Mouse (Mus musculus): ENCODE data around the gene Zfp931. TPM values are rescaled to one million over a fixed set of nuclear protein-coding genes. Genes with fewer than 3 reads are reported as not detected.
"Not testable (repeated sequence)": the region's sequence is repeated elsewhere in the genome, so short reads cannot be mapped to it uniquely, and the experiment has no call there.

Zfp931 gene
- polyA plus RNA-seq (2015; fragmentation: Nextera tagmentation; extraction: Ambion mirVana): 17.7 and 18.7 TPM in 2 replicates

GRCm38 (mm10) chr2:178078166-178078717 lies at the start of gene Zfp931:
Gene Zfp931, minus strand, starts transcription at chr2:178078476.
- 0% methylated on average over 5 of the region's 14 CpGs for WGBS
- ATAC-seq; H3K27me3 ChIP-seq (replicated peaks); H3K36me3 ChIP-seq; H3K27ac ChIP-seq; H3K4me1 ChIP-seq (replicated peaks); H3K9me3 ChIP-seq: not testable (repeated sequence)
- peak within 1 kb of the TSS; percentile 46 for H3K4me3 ChIP-seq (replicated peaks)
- peak within 1 kb of the TSS; percentile 54 for H3K4me2 ChIP-seq (replicated peaks)
- H3K9ac ChIP-seq: peak within 1 kb of the TSS; percentile 37; the same call in 1 of the 2 replicates

DNA sequence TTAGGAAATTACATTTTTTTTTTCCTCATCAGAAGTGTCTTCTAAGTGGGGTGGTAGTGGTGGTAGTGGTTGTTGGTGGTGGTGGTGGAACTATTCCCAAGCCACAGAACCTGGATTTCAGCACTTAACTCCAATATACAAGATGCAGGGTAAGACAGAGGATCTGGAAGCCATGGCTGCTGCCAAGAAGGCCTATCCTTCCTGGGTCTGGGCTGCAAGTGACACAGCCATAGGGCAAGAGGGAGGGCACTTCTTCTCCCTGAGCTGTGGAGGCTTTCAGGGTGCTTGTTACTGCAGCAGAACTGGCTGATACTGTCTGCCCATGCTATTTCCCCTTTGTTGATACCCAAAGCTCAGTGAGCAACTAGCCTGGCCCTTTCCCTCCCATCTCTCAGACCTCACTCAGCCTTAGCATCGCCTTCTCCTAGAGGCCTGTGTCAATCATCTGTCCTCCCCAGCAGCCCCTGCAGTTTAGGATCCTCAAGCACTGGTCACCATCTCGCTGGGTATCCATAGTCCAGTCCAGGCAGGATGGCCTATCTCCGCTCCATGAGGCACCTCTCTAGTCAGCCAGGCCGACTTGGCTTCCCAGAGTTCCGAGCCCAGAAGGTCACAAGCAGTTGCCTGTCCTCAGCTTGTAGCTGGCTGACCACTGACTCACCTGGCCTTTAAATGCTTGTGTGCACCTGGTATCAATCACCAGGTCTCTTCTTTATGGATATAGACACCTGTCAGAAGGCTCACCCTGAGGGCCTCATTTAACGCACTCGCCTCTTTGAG lies 48.0 kb upstream of the Zfp931 start:
- H3K27me3 ChIP-seq (replicated peaks): no peaks in the 10 kb centered on the region
- H3K4me2 ChIP-seq (replicated peaks): no peak overlapping the region
- no peaks in the 10 kb centered on the region for H3K4me1 ChIP-seq (replicated peaks)
- H3K27ac ChIP-seq: no peak overlapping the region
- 89% methylated on average over 7 of the region's 7 CpGs for WGBS
- no peaks in the 10 kb centered on the region for H3K9me3 ChIP-seq
- no peak overlapping the region for H3K4me3 ChIP-seq (replicated peaks)
- no peak for ATAC-seq
- no peak overlapping the region for H3K9ac ChIP-seq
- no peaks in the 10 kb centered on the region for H3K36me3 ChIP-seq

DNA sequence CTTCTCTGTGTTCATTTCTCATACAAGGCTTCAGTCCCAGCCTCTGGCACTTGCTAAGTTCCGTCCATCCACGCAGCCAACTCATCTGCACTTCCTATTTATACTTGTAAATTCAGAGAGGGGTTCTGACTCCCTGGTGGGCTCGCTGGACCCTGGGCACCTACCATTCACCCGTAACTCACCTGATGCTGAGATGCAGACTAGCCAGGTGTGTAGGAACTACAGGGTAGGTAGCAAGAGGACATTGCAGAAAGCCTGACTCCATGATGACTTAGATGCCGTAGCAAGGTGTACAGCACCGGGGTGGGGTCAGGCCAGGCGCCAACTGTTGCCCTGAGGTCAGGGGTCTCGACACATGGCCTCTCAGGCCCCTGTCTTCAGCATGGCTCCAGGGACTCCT lies 47.2 kb upstream of the Zfp931 start:
- Histone ChIP-seq H3K27me3 (replicated peaks) (no peaks in the 10 kb centered on the region), H3K36me3 (no peaks in the 10 kb centered on the region), H3K4me1 (replicated peaks) (no peaks in the 10 kb centered on the region), H3K27ac (no peak overlapping the region), H3K9ac (no peak overlapping the region), H3K4me3 (replicated peaks) (no peak overlapping the region), H3K9me3 (no peaks in the 10 kb centered on the region), H3K4me2 (replicated peaks) (no peak overlapping the region)
- no peak for ATAC-seq
- WGBS: 88% methylated on average over 8 of the region's 8 CpGs

GRCm38 (mm10) chr2:178123466-178123865 lies 45.2 kb upstream of the Zfp931 start:
- no peak for ATAC-seq

GRCm38 (mm10) chr2:178121946-178122665 lies 43.8 kb upstream of the Zfp931 start:
- no peak overlapping the region for H3K27ac ChIP-seq
- H3K27me3 ChIP-seq (replicated peaks): peaks cover 16% of the 10 kb centered on the region
- H3K4me3 ChIP-seq (replicated peaks): no peak overlapping the region
- H3K4me1 ChIP-seq (replicated peaks): peaks cover 7% of the 10 kb centered on the region
- no peaks in the 10 kb centered on the region for H3K36me3 ChIP-seq
- no peak overlapping the region for H3K4me2 ChIP-seq (replicated peaks)
- ATAC-seq: no peak
- WGBS: 52% methylated on average over 4 of the region's 4 CpGs
- no peak overlapping the region for H3K9ac ChIP-seq
- no peaks in the 10 kb centered on the region for H3K9me3 ChIP-seq

More at GRCm38 (mm10) chr2:178123466-178123865, 45.2 kb upstream of the Zfp931 start:
- H3K9ac ChIP-seq: no peak overlapping the region
- H3K27ac ChIP-seq: no peak overlapping the region
- H3K4me1 ChIP-seq (replicated peaks): peaks cover 7% of the 10 kb centered on the region
- no peaks in the 10 kb centered on the region for H3K9me3 ChIP-seq
- no peak overlapping the region for H3K4me3 ChIP-seq (replicated peaks)
- H3K27me3 ChIP-seq (replicated peaks): peaks cover 12% of the 10 kb centered on the region
- 77% methylated on average over 15 of the region's 15 CpGs for WGBS
- no peaks in the 10 kb centered on the region for H3K36me3 ChIP-seq
- no peak overlapping the region for H3K4me2 ChIP-seq (replicated peaks)

DNA sequence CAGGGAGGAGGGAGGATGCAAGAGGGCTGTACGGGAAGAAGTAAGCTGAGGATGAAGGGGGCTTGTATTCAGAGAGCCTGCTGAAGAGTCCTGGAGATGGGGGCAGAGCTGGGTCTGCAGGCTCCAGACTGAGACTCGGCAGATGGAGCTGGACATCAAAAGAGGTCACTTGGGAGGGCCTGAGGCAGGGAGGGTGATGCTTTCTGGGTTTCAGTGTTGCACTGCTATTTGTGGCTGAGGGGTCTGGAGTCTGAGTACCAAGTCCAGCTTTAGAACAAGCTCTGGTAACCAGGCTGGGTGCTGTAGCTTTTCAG lies 43.1 kb upstream of the Zfp931 start:
- ATAC-seq: no peak
- Histone ChIP-seq H3K9me3 (no peaks in the 10 kb centered on the region), H3K4me2 (replicated peaks) (no peak overlapping the region), H3K27ac (no peak overlapping the region), H3K36me3 (no peaks in the 10 kb centered on the region), H3K4me1 (replicated peaks) (peaks cover 7% of the 10 kb centered on the region), H3K9ac (no peak overlapping the region), H3K4me3 (replicated peaks) (no peak overlapping the region), H3K27me3 (replicated peaks) (peaks cover 16% of the 10 kb centered on the region)
- WGBS: 58% methylated on average over 2 of the region's 2 CpGs

DNA sequence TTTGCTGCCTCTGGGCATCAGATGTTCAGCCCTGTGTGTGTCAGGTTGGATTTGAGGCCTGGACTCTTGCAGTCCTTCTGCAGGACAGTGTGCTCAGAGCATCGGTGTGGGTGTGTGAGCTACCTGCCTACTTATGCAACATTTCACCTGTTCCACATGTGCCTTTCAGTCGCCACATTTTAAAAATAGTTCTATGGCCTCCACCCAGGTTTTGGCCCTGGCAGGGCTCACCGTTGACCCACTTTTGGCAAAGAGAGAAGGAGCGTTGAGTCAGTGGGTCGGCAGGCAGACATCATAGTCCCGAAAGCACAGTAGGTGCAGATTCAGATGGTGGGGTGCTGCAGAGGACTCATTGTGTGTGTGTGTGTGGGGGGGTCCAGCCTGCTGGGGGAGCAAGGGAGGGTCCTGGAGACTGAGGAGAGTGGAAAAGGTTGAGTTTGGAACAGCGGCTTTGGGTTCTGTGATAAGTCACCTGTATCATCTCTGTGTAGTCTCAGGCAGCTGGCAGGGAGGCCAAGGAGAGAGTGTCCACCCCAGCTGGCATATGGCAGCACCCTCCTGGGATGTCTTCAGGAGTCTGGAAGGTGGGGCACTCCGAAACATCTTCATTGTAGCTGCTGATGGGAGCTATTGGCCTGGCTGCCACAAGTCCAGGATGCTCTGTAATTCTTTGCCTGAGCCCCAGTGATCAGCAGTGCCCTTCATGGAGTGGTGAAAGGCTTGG lies 42.5 kb upstream of the Zfp931 start:
- peaks cover 16% of the 10 kb centered on the region for H3K27me3 ChIP-seq (replicated peaks)
- peaks cover 7% of the 10 kb centered on the region for H3K4me1 ChIP-seq (replicated peaks)
- H3K4me2 ChIP-seq (replicated peaks): no peak overlapping the region
- no peaks in the 10 kb centered on the region for H3K36me3 ChIP-seq
- H3K9ac ChIP-seq: no peak overlapping the region
- no peak overlapping the region for H3K4me3 ChIP-seq (replicated peaks)
- H3K27ac ChIP-seq: no peak overlapping the region
- no peak for ATAC-seq
- no peaks in the 10 kb centered on the region for H3K9me3 ChIP-seq
- WGBS: 89% methylated on average over 8 of the region's 8 CpGs

- Histone ChIP-seq H3K27me3 (replicated peaks) (peaks cover 16% of the 10 kb centered on the region), H3K27ac (no peak overlapping the region), H3K4me2 (replicated peaks) (no peak overlapping the region), H3K36me3 (no peaks in the 10 kb centered on the region), H3K4me3 (replicated peaks) (no peak overlapping the region), H3K9ac (no peak overlapping the region), H3K4me1 (replicated peaks) (peaks cover 7% of the 10 kb centered on the region), H3K9me3 (no peaks in the 10 kb centered on the region)
- ATAC-seq: no peak
Measured at GRCm38 (mm10) chr2:178120356-178120645, 42.0 kb upstream of the Zfp931 start.

DNA sequence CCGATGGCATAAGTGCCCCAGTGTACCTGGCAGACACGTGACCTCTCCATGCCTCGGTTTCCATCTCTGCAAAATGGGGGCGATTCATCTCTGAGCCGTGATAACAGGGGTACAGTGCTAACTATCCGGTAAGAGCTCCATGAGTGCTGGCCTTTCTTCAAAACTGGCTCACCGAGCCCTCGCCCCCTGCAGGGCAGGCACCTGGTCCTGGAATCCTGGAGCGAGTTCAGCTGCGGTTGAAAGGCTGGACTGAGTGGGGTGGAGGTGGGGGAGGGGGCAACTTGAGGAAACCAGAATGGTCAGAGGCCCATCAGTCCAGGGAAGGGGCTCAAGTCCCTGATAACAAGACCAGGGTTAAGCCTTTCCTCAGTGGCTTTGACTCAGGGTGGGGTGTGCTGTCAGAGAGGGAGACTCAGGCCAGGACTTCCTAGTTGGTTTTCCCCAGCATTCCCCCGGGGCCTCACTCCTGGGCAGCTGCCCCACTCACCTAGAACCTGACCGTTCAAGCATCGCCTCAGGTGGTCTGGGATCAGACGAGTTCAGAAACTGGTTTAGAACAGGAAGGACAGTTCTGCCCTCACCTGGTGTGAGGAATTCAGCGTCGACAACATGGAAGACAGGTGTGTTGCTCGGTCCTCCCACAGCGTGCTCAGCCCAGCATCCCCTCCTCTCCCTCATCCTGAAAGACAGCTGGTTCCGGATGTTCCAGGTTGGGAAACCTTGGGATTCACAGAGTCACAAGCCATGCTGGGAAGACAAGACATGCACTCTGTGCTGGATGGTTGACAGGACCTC lies 41.5 kb upstream of the Zfp931 start:
- Histone ChIP-seq H3K4me1 (replicated peaks) (peaks cover 7% of the 10 kb centered on the region), H3K27ac (no peak overlapping the region), H3K9me3 (no peaks in the 10 kb centered on the region), H3K36me3 (no peaks in the 10 kb centered on the region), H3K4me2 (replicated peaks) (peak overlapping the region; percentile 95), H3K4me3 (replicated peaks) (peak overlapping the region; percentile 36; the same call in 1 of the 2 replicates), H3K27me3 (replicated peaks) (peaks cover 16% of the 10 kb centered on the region), H3K9ac (no peak overlapping the region)
- 23% methylated on average over 19 of the region's 19 CpGs for WGBS
- 0 out of 2 replicates have a peak, but pooled peaks have one; percentile 12 for ATAC-seq

GRCm38 (mm10) chr2:178118801-178119560 lies 40.7 kb upstream of the Zfp931 start, which contains the start of gene Phactr3:
Gene Phactr3, plus strand, starts transcription at chr2:178118975.
- Histone ChIP-seq H3K27ac (no peak within 1 kb of the TSS), H3K4me3 (replicated peaks) (peak within 1 kb of the TSS; percentile 36), H3K27me3 (replicated peaks) (peaks cover 16% of the 10 kb centered on the region), H3K4me2 (replicated peaks) (peak within 1 kb of the TSS; percentile 95), H3K4me1 (replicated peaks) (peaks cover 7% of the 10 kb centered on the region), H3K9me3 (no peaks in the 10 kb centered on the region), H3K9ac (no peak within 1 kb of the TSS; the same call in 1 of the 2 replicates), H3K36me3 (no peaks in the 10 kb centered on the region)
- WGBS: 2% methylated on average over 45 of the region's 45 CpGs
- ATAC-seq: peak; percentile 79

DNA sequence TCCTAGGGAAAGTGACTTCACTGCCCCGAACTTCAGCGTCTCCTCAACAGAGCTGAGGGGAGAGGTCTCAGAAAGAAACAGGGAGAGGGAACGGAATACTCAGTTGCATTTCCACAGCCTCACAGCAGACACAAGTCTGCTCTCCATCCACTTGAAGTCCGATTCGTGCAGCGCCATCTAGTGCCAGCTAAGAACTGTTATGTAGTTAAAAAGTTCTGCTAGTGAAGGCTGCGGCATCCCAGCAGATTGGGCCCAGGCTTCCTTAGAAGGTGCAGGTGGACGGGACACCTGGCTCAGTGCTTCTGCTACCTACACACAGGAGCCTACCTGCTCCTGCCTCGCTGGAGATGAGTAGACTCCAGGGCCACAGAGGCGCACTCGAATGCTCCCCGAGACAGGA lies 39.7 kb upstream of the Zfp931 start:
- Histone ChIP-seq H3K36me3 (no peaks in the 10 kb centered on the region), H3K9ac (no peak overlapping the region), H3K4me2 (replicated peaks) (no peak overlapping the region), H3K27ac (no peak overlapping the region), H3K4me1 (replicated peaks) (peaks cover 7% of the 10 kb centered on the region), H3K9me3 (no peaks in the 10 kb centered on the region), H3K27me3 (replicated peaks) (peaks cover 16% of the 10 kb centered on the region), H3K4me3 (replicated peaks) (no peak overlapping the region)
- WGBS: 26% methylated on average over 12 of the region's 12 CpGs
- peak; percentile 39; the same call in 1 of the 2 replicates for ATAC-seq

Data from intestine, embryonic 15.5 days (tissue).